Mouse (Mus musculus) NIH3T3 (cell line): ENCODE data around the gene Sult4a1.
"Not testable (repeated sequence)": the region's sequence is repeated elsewhere in the genome, so short reads cannot be mapped to it uniquely, and the experiment has no call there.

Experiments used
- DNase-seq: peaks from one replicate; pipeline ENCODE4 v3.0.0-alpha.2; 2012; ENCODE audit warnings: low read depth

Gene Sult4a1

GRCm38 (mm10) chr15:84105105-84105923, at the start of gene Sult4a1:
Gene Sult4a1, minus strand, starts transcription at chr15:84105754.
- DNase-seq: no peak

- DNase-seq: no peak
Observed at GRCm38 (mm10) chr15:84140929-84141328, 35.4 kb upstream of the Sult4a1 start.

- no peak for DNase-seq
Observed at GRCm38 (mm10) chr15:84140109-84140508, 34.6 kb upstream of the Sult4a1 start.

- no peak for DNase-seq
Observed at GRCm38 (mm10) chr15:84139592-84140005, 34.0 kb upstream of the Sult4a1 start.

- DNase-seq: no peak
Observed at GRCm38 (mm10) chr15:84136473-84137415, 31.2 kb upstream of the Sult4a1 start.

- DNase-seq: peak; percentile 73
Observed at GRCm38 (mm10) chr15:84135472-84135871, 29.9 kb upstream of the Sult4a1 start.

GRCm38 (mm10) chr15:84133440-84133839, 27.9 kb upstream of the Sult4a1 start:
- DNase-seq: no peak

- no peak for DNase-seq
Observed at GRCm38 (mm10) chr15:84131971-84132370, 26.4 kb upstream of the Sult4a1 start.

GRCm38 (mm10) chr15:84131096-84131786, 25.7 kb upstream of the Sult4a1 start:
- DNase-seq: peak; percentile 26

- DNase-seq: no peak
Observed at GRCm38 (mm10) chr15:84126871-84127270, 21.3 kb upstream of the Sult4a1 start.

- no peak for DNase-seq
Observed at GRCm38 (mm10) chr15:84126447-84126846, 20.9 kb upstream of the Sult4a1 start.

- DNase-seq: no peak
Observed at GRCm38 (mm10) chr15:84124086-84124485, 18.5 kb upstream of the Sult4a1 start.

- no peak for DNase-seq
Observed at GRCm38 (mm10) chr15:84123075-84123474, 17.5 kb upstream of the Sult4a1 start, which contains the start of gene Pnpla5. Gene Pnpla5, minus strand, starts transcription at chr15:84123175.

GRCm38 (mm10) chr15:84121036-84121435, 15.5 kb upstream of the Sult4a1 start:
- peak; percentile 22 for DNase-seq

GRCm38 (mm10) chr15:84120612-84121011, 15.1 kb upstream of the Sult4a1 start:
- peak; percentile 27 for DNase-seq

GRCm38 (mm10) chr15:84116466-84116865, 10.9 kb upstream of the Sult4a1 start:
- no peak for DNase-seq

- peak; percentile 22 for DNase-seq
Observed at GRCm38 (mm10) chr15:84115727-84116126, 10.2 kb upstream of the Sult4a1 start.

- no peak for DNase-seq
Observed at GRCm38 (mm10) chr15:84113873-84114272, 8.3 kb upstream of the Sult4a1 start.

- peak; percentile 54 for DNase-seq
Observed at GRCm38 (mm10) chr15:84108899-84109298, 3.3 kb upstream of the Sult4a1 start.

- no peak for DNase-seq
Observed at GRCm38 (mm10) chr15:84105924-84106500, 458 bp upstream of the Sult4a1 start.

- no peak for DNase-seq
Observed at GRCm38 (mm10) chr15:84104626-84105025, 928 bp downstream of the Sult4a1 start.

- DNase-seq: not testable (repeated sequence)
Observed at GRCm38 (mm10) chr15:84097536-84097935, 8.0 kb downstream of the Sult4a1 start.
